Mouse (Mus musculus) G1E (cell line): Measurements from ENCODE around the gene Clpsl2. TPM values are rescaled to one million over a fixed set of nuclear protein-coding genes. Genes with fewer than 3 reads are reported as not detected.
A peak's percentile ranks its signal among the peaks of the same experiment; 100 is the strongest.

Experiments used
- ATAC-seq: 2 replicates; pipeline ENCODE4 v1.8.0; 2016; ENCODE audit warnings: mild to moderate bottlenecking; ENCODE audit not compliant: insufficient number of reproducible peaks, poor library complexity, low FRiP score, severe bottlenecking; ENCODE audit errors: extremely low read depth
- DNase-seq: peaks from one replicate; pipeline ENCODE4 v3.0.0; 2012; ENCODE audit warnings: low spot score
- H3K27me3 ChIP-seq: 2 replicates; pipeline ENCODE4 v1.6.1; 2012; ENCODE audit warnings: mild to moderate bottlenecking, low read length, inconsistent platforms; ENCODE audit not compliant: insufficient read depth
- H3K36me3 ChIP-seq: replicated peaks from 2 replicates; pipeline ENCODE3; 2012; ENCODE audit warnings: mild to moderate bottlenecking, inconsistent platforms
- H3K4me1 ChIP-seq: 2 replicates; pipeline ENCODE4 v1.6.1; 2012; ENCODE audit warnings: low read depth, low read length, inconsistent platforms, mixed read lengths; ENCODE audit not compliant: insufficient read depth
- H3K4me3 ChIP-seq: 2 replicates; pipeline ENCODE4 v1.5.1; 2012; ENCODE audit warnings: low read depth, mild to moderate bottlenecking, inconsistent platforms, low read length, moderate library complexity, mixed read lengths
- H3K9me3 ChIP-seq: replicated peaks from 2 replicates; pipeline ENCODE4 v1.6.1; 2012; ENCODE audit warnings: inconsistent platforms
- CTCF ChIP-seq: IDR thresholded peaks from 2 replicates; pipeline ENCODE4 v1.5.1; 2012; ENCODE audit warnings: low read depth, low read length, inconsistent platforms, mixed read lengths
- GATA1 ChIP-seq: IDR thresholded peaks from 2 replicates; pipeline ENCODE4 v1.6.1; 2012; ENCODE audit warnings: borderline replicate concordance, low read length, inconsistent platforms, mixed read lengths
- GATA2 ChIP-seq: IDR thresholded peaks from 2 replicates; pipeline ENCODE4 v1.6.1; 2012; ENCODE audit warnings: low read depth, low read length, inconsistent platforms, borderline replicate concordance
- POLR2AphosphoS5 ChIP-seq: IDR thresholded peaks from 2 replicates; pipeline ENCODE4 v1.6.1; 2012; ENCODE audit warnings: low read depth, low read length, inconsistent platforms; ENCODE audit not compliant: insufficient replicate concordance
- TAL1 ChIP-seq: conservative IDR thresholded peaks from 2 replicates; pipeline ENCODE4 v1.6.1; 2012; ENCODE audit warnings: low read depth, low read length, inconsistent platforms, mixed read lengths
- polyA plus RNA-seq: library from polyadenylated mRNA; stranded (reverse); fragments of >175 nt; gene quantifications from 2 replicates; pipeline ENCODE4 v1.2.3, GENCODE M21; 2012
- total RNA-seq, 2 experiments: library from RNA; stranded (forward) in 1 of 2; stranded (reverse) in 1 of 2; fragments of 200-1000 nt in 1 of 2; fragments of >200 nt in 1 of 2; fragmentation: Nextera tagmentation in 1 of 2; gene quantifications; 2 replicates each; pipeline ENCODE4 v1.2.3; 2014 to 2017

Clpsl2 gene
- total and polyA plus RNA-seq, 3 experiments, result not detected

- peaks cover 3% of the 10 kb centered on the region; the same call in 1 of the 2 replicates for H3K4me1 ChIP-seq
- H3K4me3 ChIP-seq, result no peak overlapping the region
- DNase-seq, result no peak
- no peaks in the 10 kb centered on the region for H3K27me3 ChIP-seq
- H3K36me3 ChIP-seq, result peaks cover 58% of the 10 kb centered on the region
- ATAC-seq, result no peak
- no peaks in the 10 kb centered on the region for H3K9me3 ChIP-seq
- no peak for TF ChIP-seq GATA2
- no peak for TF ChIP-seq TAL1
- no peak for TF ChIP-seq CTCF
- no peak for TF ChIP-seq POLR2AphosphoS5
- no peak for TF ChIP-seq GATA1
These were observed 37.3 kb downstream of the Clpsl2 start for GRCm38 (mm10) chr17:28586509-28586908.

- Histone ChIP-seq H3K36me3 (peaks cover 79% of the 10 kb centered on the region), H3K4me3 (no peak overlapping the region), H3K9me3 (no peaks in the 10 kb centered on the region), H3K4me1 (peaks cover 10% of the 10 kb centered on the region), H3K27me3 (no peaks in the 10 kb centered on the region)
- no peak for TF ChIP-seq GATA1
- TF ChIP-seq CTCF, result no peak
- TF ChIP-seq POLR2AphosphoS5, result no peak
- no peak for TF ChIP-seq TAL1
- no peak for TF ChIP-seq GATA2
- DNase-seq, result no peak
- ATAC-seq, result no peak
These were observed 39.4 kb downstream of the Clpsl2 start for GRCm38 (mm10) chr17:28588591-28588990.

GRCm38 (mm10) chr17:28590596-28590995 is 41.4 kb downstream of the Clpsl2 start:
- no peak for DNase-seq
- Histone ChIP-seq H3K36me3 (peaks cover 92% of the 10 kb centered on the region), H3K4me3 (no peak overlapping the region), H3K27me3 (no peaks in the 10 kb centered on the region), H3K9me3 (no peaks in the 10 kb centered on the region), H3K4me1 (peaks cover 20% of the 10 kb centered on the region)
- TF ChIP-seq POLR2AphosphoS5 (no peak), TAL1 (no peak), CTCF (no peak), GATA1 (no peak), GATA2 (no peak)
- no peak for ATAC-seq

GRCm38 (mm10) chr17:28591476-28591875 is 42.3 kb downstream of the Clpsl2 start:
- H3K27me3 ChIP-seq, result no peaks in the 10 kb centered on the region
- H3K36me3 ChIP-seq, result peaks cover 94% of the 10 kb centered on the region
- no peak for DNase-seq
- H3K4me1 ChIP-seq, result peaks cover 20% of the 10 kb centered on the region
- H3K4me3 ChIP-seq, result no peak overlapping the region
- no peaks in the 10 kb centered on the region for H3K9me3 ChIP-seq
- ATAC-seq, result no peak
- TF ChIP-seq CTCF (no peak), GATA1 (no peak), GATA2 (no peak), TAL1 (no peak), POLR2AphosphoS5 (no peak)

- TF ChIP-seq CTCF (peak; percentile 96), GATA1 (no peak), TAL1 (no peak), POLR2AphosphoS5 (no peak)
- Histone ChIP-seq H3K4me1 (peaks cover 20% of the 10 kb centered on the region), H3K9me3 (no peaks in the 10 kb centered on the region), H3K4me3 (no peak overlapping the region), H3K27me3 (no peaks in the 10 kb centered on the region), H3K36me3 (peaks cover 96% of the 10 kb centered on the region)
- no peak for ATAC-seq
- DNase-seq, result peak; percentile 43
These were observed 43.8 kb downstream of the Clpsl2 start for GRCm38 (mm10) chr17:28592998-28593397.

GRCm38 (mm10) chr17:28593965-28594364 is 44.8 kb downstream of the Clpsl2 start:
- no peak for TF ChIP-seq CTCF
- no peak for TF ChIP-seq GATA1
- TF ChIP-seq GATA2, result no peak
- H3K36me3 ChIP-seq, result peaks cover 95% of the 10 kb centered on the region
- ATAC-seq, result no peak
- H3K9me3 ChIP-seq, result no peaks in the 10 kb centered on the region
- no peak overlapping the region for H3K4me3 ChIP-seq
- H3K4me1 ChIP-seq, result peaks cover 20% of the 10 kb centered on the region
- H3K27me3 ChIP-seq, result no peaks in the 10 kb centered on the region
- DNase-seq, result peak; percentile 27

- no peak for ATAC-seq
- H3K4me3 ChIP-seq, result no peak overlapping the region
- DNase-seq, result no peak
- peaks cover 97% of the 10 kb centered on the region for H3K36me3 ChIP-seq
- H3K27me3 ChIP-seq, result no peaks in the 10 kb centered on the region
- no peaks in the 10 kb centered on the region for H3K9me3 ChIP-seq
- H3K4me1 ChIP-seq, result 0 out of 2 replicates have a peak, but pooled peaks cover 2% of the 10 kb centered on the region
- TF ChIP-seq TAL1 (no peak), GATA1 (no peak), POLR2AphosphoS5 (no peak), GATA2 (no peak), CTCF (no peak)
These were observed 51.6 kb downstream of the Clpsl2 start for GRCm38 (mm10) chr17:28600780-28601179.
